Mouse (Mus musculus) liver, embryonic 15.5 days (tissue): ENCODE measurements at regions not wholly inside any gene's neighbourhood (a gene's known extent, or its start where the extent isn't known, plus 50 kb on each side); places are given as distances from the start of the nearest gene placed in this dataset.

Experiments
- ATAC-seq: fragments of 200-750 bp; cut with Nextera tagmentation; 2 replicates; pipeline ENCODE4 v1.8.0; 2017; ENCODE audit warnings: moderate number of reproducible peaks, mild to moderate bottlenecking, moderate library complexity; ENCODE audit not compliant: insufficient read depth
- H3K27ac ChIP-seq: fragments of 300-500 bp; sonication (generic); replicated peaks from 2 replicates; pipeline ENCODE4 v1.5.1; 2015; ENCODE audit warnings: mild to moderate bottlenecking, inconsistent platforms
- H3K27me3 ChIP-seq: fragments of 300-500 bp; sonication (generic); 2 replicates; pipeline ENCODE4 v1.6.1; 2015; ENCODE audit warnings: mild to moderate bottlenecking, inconsistent platforms
- H3K36me3 ChIP-seq: fragments of 300-500 bp; sonication (generic); replicated peaks from 2 replicates; pipeline ENCODE4 v1.6.1; 2015; ENCODE audit warnings: moderate library complexity, mild to moderate bottlenecking, inconsistent platforms
- H3K4me1 ChIP-seq: fragments of 300-500 bp; sonication (generic); replicated peaks from 2 replicates; pipeline ENCODE4 v1.6.1; 2015; ENCODE audit warnings: inconsistent platforms
- H3K4me2 ChIP-seq: fragments of 300-500 bp; sonication (generic); 2 replicates; pipeline ENCODE4 v1.6.1; 2015; ENCODE audit warnings: moderate library complexity, mild to moderate bottlenecking, inconsistent platforms
- H3K4me3 ChIP-seq: fragments of 300-500 bp; sonication (generic); replicated peaks from 2 replicates; pipeline ENCODE4 v1.5.1; 2015; ENCODE audit warnings: mild to moderate bottlenecking, inconsistent platforms
- H3K9ac ChIP-seq: fragments of 300-500 bp; sonication (generic); 2 replicates; pipeline ENCODE4 v1.6.1; 2015; ENCODE audit warnings: moderate library complexity, mild to moderate bottlenecking, inconsistent platforms
- H3K9me3 ChIP-seq: fragments of 300-500 bp; sonication (generic); replicated peaks from 2 replicates; pipeline ENCODE4 v1.6.1; 2016; ENCODE audit warnings: inconsistent platforms
- WGBS: fragments of 180-500 bp; shearing (Covaris S2); methylation state at CpG from one replicate; pipeline ENCODE4 v1.1.7; 2015; ENCODE audit warnings: mixed read lengths; ENCODE audit not compliant: insufficient replicate concordance; 5-methylcytosine and 5-hydroxymethylcytosine counted together

DNA sequence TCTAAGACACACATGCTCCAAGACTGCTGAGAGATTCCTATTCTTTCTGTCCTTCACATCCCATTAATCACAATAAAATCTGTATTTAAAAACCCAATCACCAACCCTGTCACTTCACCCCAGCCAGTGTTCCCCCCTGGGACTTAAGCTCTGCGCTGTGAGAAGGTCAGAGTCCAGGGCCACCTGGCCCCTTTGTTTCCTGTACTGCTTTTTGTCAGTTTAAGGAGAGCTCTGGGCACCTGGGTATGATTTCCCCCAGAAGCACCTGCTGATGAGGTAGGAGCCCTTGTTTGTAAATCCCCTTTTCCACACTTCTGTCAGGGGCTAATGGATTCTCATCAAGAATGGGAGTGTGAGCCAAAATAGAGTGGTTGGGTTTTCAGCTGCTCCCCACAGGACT, 319.7 kb upstream of the Pik3r1 start:
- no peaks in the 10 kb centered on the region for H3K27me3 ChIP-seq
- H3K4me2 ChIP-seq: no peak overlapping the region
- H3K4me3 ChIP-seq: no peak overlapping the region
- H3K4me1 ChIP-seq: no peaks in the 10 kb centered on the region
- no peak overlapping the region for H3K27ac ChIP-seq
- no peaks in the 10 kb centered on the region for H3K36me3 ChIP-seq
- ATAC-seq: no peak
- H3K9ac ChIP-seq: no peak overlapping the region
- 60% methylated on average over 1 of the region's 1 CpGs for WGBS
- H3K9me3 ChIP-seq: no peaks in the 10 kb centered on the region

DNA sequence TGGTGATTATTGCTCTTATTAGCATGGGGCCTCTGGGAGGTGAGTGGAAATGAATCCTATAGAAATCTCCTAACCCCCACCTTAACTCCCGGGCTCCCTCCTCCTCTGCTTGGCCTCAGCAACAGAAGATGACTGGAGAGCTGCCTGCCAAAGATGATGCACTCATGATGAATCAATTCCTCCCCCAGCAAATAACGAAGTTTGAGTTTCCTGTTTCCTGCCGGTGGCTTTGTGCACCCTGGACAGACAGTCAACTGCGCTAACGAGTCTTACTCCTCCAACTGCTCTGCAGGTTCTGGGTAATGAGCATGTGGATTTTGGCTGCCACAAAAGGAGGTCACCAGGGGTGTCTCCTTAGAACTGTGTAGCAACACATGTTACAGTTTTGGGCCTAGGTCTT, 321.5 kb upstream of the Pik3r1 start:
- H3K9me3 ChIP-seq: no peaks in the 10 kb centered on the region
- no peak overlapping the region for H3K4me2 ChIP-seq
- H3K27ac ChIP-seq: no peak overlapping the region
- no peak overlapping the region for H3K4me3 ChIP-seq
- no peaks in the 10 kb centered on the region for H3K4me1 ChIP-seq
- no peaks in the 10 kb centered on the region for H3K36me3 ChIP-seq
- no peak for ATAC-seq
- no peak overlapping the region for H3K9ac ChIP-seq
- no peaks in the 10 kb centered on the region for H3K27me3 ChIP-seq
- WGBS: 23% methylated on average over 5 of the region's 5 CpGs

DNA sequence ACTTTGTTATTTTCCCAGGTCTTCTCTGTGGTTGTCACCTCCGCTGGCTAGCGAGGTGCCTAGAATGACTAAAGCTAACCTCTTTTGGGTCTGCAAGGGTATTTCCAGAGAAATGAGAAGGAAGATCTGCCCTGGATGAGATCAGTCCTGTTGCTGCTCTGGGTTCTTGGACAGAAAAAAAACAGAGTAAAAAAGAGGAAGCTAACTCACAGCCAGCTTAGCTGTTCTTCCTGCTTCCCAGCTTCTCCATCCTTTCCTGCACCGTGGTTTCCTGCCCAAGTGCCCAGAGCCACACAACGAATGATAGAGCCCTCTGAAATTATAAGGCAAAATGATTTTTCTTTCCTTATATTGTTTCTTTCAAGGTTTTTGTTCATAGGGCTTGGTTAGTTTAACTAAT, 326.2 kb upstream of the Pik3r1 start:
- H3K27me3 ChIP-seq: no peaks in the 10 kb centered on the region
- no peaks in the 10 kb centered on the region for H3K36me3 ChIP-seq
- WGBS: 31% methylated on average over 4 of the region's 4 CpGs
- no peaks in the 10 kb centered on the region for H3K4me1 ChIP-seq
- H3K4me2 ChIP-seq: no peak overlapping the region
- no peaks in the 10 kb centered on the region for H3K9me3 ChIP-seq
- no peak for ATAC-seq
- no peak overlapping the region for H3K27ac ChIP-seq
- H3K9ac ChIP-seq: no peak overlapping the region
- H3K4me3 ChIP-seq: no peak overlapping the region

DNA sequence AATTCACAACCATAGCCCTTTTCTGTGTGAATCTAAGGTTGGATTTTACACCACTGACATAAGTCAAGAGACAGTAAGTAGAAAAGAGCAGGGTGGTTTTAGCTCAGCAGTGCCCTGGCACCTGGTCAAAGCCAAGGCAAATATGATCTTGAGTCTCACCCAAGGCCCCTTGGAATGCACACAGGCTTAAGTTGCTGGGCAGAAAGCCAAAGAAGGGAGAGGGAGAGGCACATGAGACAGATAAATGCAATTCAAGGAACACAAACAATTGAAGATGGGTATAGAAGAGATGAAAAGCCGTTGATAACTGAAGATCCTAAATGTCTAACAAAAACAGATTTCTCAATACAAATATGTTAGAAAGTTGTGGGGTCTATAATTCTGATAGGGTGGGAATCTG, 335.1 kb upstream of the Pik3r1 start:
- 61% methylated on average over 1 of the region's 1 CpGs for WGBS
- Histone ChIP-seq H3K36me3 (no peaks in the 10 kb centered on the region), H3K4me1 (no peaks in the 10 kb centered on the region), H3K27ac (no peak overlapping the region), H3K4me2 (no peak overlapping the region), H3K27me3 (no peaks in the 10 kb centered on the region), H3K4me3 (no peak overlapping the region), H3K9me3 (no peaks in the 10 kb centered on the region), H3K9ac (no peak overlapping the region)
- no peak for ATAC-seq

DNA sequence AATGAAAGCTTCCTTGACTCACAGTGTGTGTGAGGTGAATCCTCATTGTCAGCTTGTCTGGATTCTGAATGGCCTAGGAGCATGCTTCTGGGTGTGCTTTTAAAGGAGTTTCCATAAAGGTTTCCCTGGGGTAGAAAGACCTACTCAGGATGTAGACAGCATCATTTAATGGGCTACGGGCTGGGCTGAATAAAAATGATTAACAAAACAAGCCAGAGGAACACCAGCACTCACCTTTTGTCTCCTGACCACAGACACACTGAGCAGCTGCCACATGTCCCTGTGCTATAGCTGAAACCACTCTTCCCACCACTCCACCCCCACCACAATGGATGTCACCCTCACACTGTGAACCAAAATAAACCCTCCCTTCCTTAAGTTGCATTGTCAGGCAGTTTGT, 338.2 kb upstream of the Pik3r1 start:
- ATAC-seq: no peak
- Histone ChIP-seq H3K9ac (no peak overlapping the region), H3K27ac (no peak overlapping the region), H3K27me3 (no peaks in the 10 kb centered on the region), H3K4me3 (no peak overlapping the region), H3K4me1 (no peaks in the 10 kb centered on the region), H3K4me2 (no peak overlapping the region), H3K9me3 (no peaks in the 10 kb centered on the region), H3K36me3 (no peaks in the 10 kb centered on the region)
- WGBS: 58% methylated on average over 1 of the region's 1 CpGs

DNA sequence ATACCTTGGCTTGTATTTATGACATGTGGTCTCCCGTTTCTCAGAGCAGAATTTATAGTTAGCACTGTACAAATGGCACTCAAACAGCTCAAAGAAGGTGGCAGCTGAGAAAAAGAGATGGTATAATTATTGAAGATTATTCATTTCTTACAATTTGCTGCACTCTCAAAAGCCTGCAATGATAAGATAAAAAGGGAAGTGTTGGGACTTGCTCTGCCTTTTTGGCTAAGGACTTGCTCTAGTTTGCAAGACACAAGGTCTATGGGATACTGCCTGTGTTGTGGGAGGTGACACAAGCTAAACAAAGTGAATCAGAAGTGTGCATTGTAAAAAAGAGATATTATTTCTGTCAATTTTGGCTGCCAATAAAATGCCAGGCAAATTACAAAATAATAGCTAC, 340.2 kb upstream of the Pik3r1 start:
- H3K9ac ChIP-seq: no peak overlapping the region
- H3K36me3 ChIP-seq: no peaks in the 10 kb centered on the region
- no peaks in the 10 kb centered on the region for H3K4me1 ChIP-seq
- no peak overlapping the region for H3K27ac ChIP-seq
- no peaks in the 10 kb centered on the region for H3K27me3 ChIP-seq
- H3K4me2 ChIP-seq: no peak overlapping the region
- no peak for ATAC-seq
- no peak overlapping the region for H3K4me3 ChIP-seq
- no peaks in the 10 kb centered on the region for H3K9me3 ChIP-seq
- 3% methylated on average over 1 of the region's 1 CpGs for WGBS

DNA sequence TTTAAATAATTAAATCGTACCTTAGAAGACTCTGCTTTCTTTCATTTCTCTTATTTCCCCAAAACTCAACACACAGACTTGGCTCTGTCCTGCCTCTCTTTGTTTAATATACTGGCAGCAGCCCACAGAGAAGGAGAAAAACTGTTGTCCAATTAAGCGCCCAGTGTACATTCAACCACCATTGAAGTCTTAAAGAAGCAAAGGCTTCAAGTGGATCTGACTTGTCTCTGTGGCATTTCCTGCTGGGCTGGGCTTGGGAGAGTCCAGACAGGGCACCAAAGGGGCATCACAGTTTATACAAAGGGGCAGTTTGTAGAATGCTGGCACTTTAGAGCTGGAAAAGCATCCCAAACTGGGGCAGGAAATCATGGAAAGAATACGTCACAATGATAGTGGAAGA, 340.9 kb upstream of the Pik3r1 start:
- Histone ChIP-seq H3K9ac (no peak overlapping the region), H3K4me3 (no peak overlapping the region), H3K9me3 (no peaks in the 10 kb centered on the region), H3K36me3 (no peaks in the 10 kb centered on the region), H3K27ac (no peak overlapping the region), H3K4me2 (no peak overlapping the region), H3K4me1 (no peaks in the 10 kb centered on the region), H3K27me3 (no peaks in the 10 kb centered on the region)
- no peak for ATAC-seq
- 62% methylated on average over 3 of the region's 3 CpGs for WGBS

DNA sequence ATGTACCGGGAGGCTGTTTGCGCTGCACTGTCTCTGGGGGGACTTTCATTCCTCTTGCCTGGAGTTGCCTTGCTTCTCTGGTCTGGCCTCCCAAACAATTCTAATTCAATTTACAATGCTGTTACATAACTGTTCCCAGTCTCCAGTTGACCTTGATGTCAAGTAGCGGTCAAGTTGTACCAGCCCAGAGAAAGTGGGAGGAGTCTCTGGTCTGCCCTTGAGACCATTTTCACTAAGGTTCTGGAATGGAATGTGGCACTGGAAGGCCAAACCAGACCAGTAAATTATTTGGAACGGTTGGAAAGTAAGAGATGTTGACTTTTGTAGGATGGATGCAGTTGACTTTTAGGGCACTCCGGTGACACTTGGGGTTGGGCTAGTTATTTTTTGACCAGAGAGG, 345.9 kb upstream of the Pik3r1 start:
- WGBS: 82% methylated on average over 5 of the region's 5 CpGs
- Histone ChIP-seq H3K4me2 (no peak overlapping the region), H3K27me3 (no peaks in the 10 kb centered on the region), H3K4me3 (no peak overlapping the region), H3K27ac (no peak overlapping the region), H3K4me1 (no peaks in the 10 kb centered on the region), H3K9ac (no peak overlapping the region), H3K36me3 (no peaks in the 10 kb centered on the region), H3K9me3 (no peaks in the 10 kb centered on the region)
- ATAC-seq: no peak

DNA sequence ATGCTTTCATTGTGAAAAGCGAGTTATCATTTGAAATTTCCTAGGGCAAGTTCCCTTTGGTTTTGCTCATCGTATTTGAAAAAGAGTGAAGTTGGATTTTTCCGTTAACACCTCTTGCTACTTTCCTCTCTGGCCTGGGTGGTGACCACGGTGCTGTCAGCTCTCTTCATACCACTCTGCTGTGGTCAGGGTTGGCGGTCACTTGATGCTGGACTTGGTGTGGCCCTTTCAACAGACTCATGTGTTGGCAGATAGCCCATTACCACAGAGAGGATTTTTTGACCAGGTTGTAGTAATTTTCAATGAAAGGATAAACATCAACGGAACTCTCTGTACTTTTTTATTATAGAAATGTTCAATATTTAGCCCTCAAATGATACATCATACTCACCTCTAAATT, 354.3 kb upstream of the Pik3r1 start:
- no peaks in the 10 kb centered on the region for H3K9me3 ChIP-seq
- whole genome bisulfite sequencing: 66% methylated on average over 6 of the region's 6 CpGs
- H3K27ac ChIP-seq: no peak overlapping the region
- no peaks in the 10 kb centered on the region for H3K36me3 ChIP-seq
- no peaks in the 10 kb centered on the region for H3K4me1 ChIP-seq
- no peak for ATAC-seq
- no peak overlapping the region for H3K9ac ChIP-seq
- no peak overlapping the region for H3K4me2 ChIP-seq
- no peaks in the 10 kb centered on the region for H3K27me3 ChIP-seq
- no peak overlapping the region for H3K4me3 ChIP-seq

DNA sequence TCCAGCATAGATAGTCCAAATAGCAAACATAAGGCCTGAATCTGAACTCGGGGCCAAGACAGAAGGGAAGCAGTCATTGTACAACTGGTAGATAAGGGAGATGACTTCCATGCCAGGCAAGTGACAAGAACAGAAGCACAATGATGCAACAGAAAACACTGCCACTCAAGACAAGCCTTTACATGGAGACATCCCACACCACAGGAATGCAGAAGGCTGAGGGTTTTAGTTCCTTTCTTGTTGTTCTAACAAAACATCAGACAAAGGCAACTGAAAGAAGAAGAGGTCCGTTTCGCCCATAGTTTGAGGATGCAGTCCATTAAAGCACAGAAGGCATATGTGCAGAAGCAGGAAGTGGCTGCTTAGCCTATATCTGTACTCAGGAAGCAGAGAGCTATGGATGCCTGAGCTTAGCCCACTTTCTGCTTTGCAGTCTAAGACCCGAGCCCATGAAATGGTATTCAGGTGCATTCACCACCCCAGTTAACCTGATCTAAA, 360.0 kb upstream of the Pik3r1 start:
- no peaks in the 10 kb centered on the region for H3K9me3 ChIP-seq
- no peak overlapping the region for H3K9ac ChIP-seq
- H3K4me1 ChIP-seq: no peaks in the 10 kb centered on the region
- WGBS: 32% methylated on average over 4 of the region's 4 CpGs
- no peaks in the 10 kb centered on the region for H3K36me3 ChIP-seq
- H3K27me3 ChIP-seq: no peaks in the 10 kb centered on the region
- no peak overlapping the region for H3K4me3 ChIP-seq
- no peak overlapping the region for H3K27ac ChIP-seq
- no peak for ATAC-seq
- H3K4me2 ChIP-seq: no peak overlapping the region

DNA sequence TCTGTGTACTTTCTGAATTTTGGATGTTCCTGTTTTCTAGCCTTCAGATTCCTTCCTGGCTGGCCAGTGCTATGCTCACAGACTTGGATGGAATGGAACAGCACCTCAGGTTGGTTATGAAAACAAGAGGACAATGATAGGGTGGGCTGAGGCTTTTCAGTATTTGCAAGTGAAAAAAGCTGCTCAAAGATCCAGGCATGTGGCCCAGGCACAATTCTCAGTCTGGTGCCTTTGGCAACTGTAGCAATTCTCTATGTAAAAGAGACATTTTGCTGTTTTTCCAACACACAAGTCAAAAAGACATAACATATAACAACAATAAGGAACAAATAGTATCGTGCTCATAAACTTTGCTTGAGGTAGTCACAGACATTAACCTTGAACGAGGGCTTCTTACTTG, 363.4 kb upstream of the Pik3r1 start:
- H3K4me3 ChIP-seq: no peak overlapping the region
- H3K9ac ChIP-seq: no peak overlapping the region
- WGBS: 77% methylated on average over 2 of the region's 2 CpGs
- H3K4me1 ChIP-seq: no peaks in the 10 kb centered on the region
- no peak for ATAC-seq
- no peaks in the 10 kb centered on the region for H3K27me3 ChIP-seq
- H3K9me3 ChIP-seq: no peaks in the 10 kb centered on the region
- H3K4me2 ChIP-seq: no peak overlapping the region
- no peaks in the 10 kb centered on the region for H3K36me3 ChIP-seq
- no peak overlapping the region for H3K27ac ChIP-seq

DNA sequence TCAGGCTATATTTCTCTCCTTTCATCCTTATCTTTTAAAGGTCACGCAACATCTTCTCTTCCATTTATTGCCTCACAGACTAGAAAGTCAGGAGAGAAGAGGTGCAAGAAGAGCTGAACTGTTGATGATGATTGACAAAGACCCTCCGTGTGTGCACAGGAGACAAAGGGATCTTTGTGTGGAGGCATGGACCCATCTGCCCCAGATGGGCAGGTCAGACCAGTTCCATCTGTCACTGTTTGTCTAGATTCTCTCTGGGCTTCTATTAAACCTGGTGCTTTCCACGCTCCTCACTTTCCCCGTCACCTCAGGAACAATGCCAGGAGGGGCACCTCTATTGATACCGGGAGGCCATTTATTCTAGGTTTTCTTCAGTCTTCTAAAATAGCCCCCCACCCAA, 364.1 kb upstream of the Pik3r1 start:
- Histone ChIP-seq H3K4me3 (no peak overlapping the region), H3K4me2 (no peak overlapping the region), H3K9me3 (no peaks in the 10 kb centered on the region), H3K36me3 (no peaks in the 10 kb centered on the region), H3K4me1 (no peaks in the 10 kb centered on the region), H3K27ac (no peak overlapping the region), H3K9ac (no peak overlapping the region), H3K27me3 (no peaks in the 10 kb centered on the region)
- no peak for ATAC-seq
- 74% methylated on average over 5 of the region's 5 CpGs for WGBS
